Comparison of ENCODE assay signal across 8 mouse cellular contexts in the genomic region with DNA sequence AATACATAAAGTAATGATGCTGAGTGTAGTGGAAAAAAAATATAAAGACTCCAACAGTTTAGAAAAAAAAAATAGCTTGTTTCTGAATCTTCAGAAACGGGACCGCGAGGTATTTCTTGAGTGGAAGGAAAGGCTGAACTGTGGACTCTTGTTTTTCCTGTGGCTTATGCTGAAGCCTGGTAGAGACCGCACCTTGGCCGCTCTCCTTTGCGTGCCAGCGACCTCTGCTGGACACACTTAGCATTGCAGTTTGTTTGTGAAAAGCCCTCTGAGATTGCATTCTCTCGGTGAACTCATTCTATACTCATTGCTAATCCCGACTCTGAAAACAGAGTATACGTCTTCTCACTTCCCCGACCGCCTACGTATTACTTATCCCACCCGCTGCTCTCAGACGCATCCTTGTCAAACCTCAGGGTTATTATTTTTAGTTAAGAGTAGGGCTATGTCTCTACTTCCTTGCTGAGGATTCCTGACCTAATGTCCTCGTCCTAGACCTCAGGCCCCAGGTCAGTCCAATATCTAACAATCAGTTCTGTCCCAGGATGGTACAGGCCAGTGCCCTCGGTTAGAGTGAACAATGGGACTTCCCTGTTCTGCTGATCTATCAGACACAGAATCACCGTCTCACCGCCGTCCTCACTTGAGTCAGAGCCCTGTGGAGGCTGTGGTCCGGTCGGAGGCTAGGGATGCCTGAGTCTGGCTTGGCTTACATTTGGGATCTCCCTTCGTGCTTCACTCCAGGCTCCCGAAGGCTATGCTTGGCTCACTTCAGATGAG.
A peak's percentile ranks its signal among the peaks of the same experiment; 100 is the strongest.
DNase-seq lines count a peak whose midpoint lies in the region; ATAC-seq and TF ChIP-seq lines count a peak whose summit lies in the region.

No protein-coding gene starts in this region.

- DNase-seq in 3134 (ENCODE audit: extremely low read depth, insufficient read length, low spot score) = peak; percentile 17
- DNase-seq in adrenal gland, postnatal 14 days = peak; percentile 78
- DNase-seq in embryonic facial prominence, embryonic 10.5 days (ENCODE audit: low spot score) = peak; percentile 79
- DNase-seq in heart, adult 2 months = peak; percentile 45 to 71
- DNase-seq in kidney, adult 8-10 months = peak; percentile 23 to 66
- DNase-seq in spleen, postnatal 14 days (ENCODE audit: low spot score in 2 of 2) = peak; percentile 24 to 62

- no peaks in the 10 kb centered on the region for H3K9me3 ChIP-seq in embryonic facial prominence, embryonic 10.5 days
- H3K9me3 ChIP-seq in limb, embryonic 13.5 days = no peaks in the 10 kb centered on the region

- 32% methylated on average over 24 of the region's 24 CpGs for WGBS in embryonic facial prominence, embryonic 10.5 days
- 21% methylated on average over 24 of the region's 24 CpGs for WGBS in heart, adult 2 months
- 32% methylated on average over 24 of the region's 24 CpGs for WGBS in limb, embryonic 13.5 days

- peak; percentile 80; the same call in 1 of the 2 replicates for ATAC-seq in limb, embryonic 13.5 days (ENCODE audit: low FRiP score, low read depth)
- peak; percentile 77 for ATAC-seq in monocyte, adult 5-6 weeks (replicated peaks; ENCODE audit: insufficient number of reproducible peaks, low FRiP score, low TSS enrichment, poor library complexity, severe bottlenecking)

- no peak overlapping the region for H3K9ac ChIP-seq in heart, adult 2 months (ENCODE audit: low read depth, low read length)
- H3K9ac ChIP-seq in limb, embryonic 13.5 days = no peak overlapping the region

- no peak overlapping the region for H3K4me3 ChIP-seq in embryonic facial prominence, embryonic 10.5 days
- H3K4me3 ChIP-seq in heart, adult 2 months = no peak overlapping the region
- H3K4me3 ChIP-seq in limb, embryonic 13.5 days = no peak overlapping the region

- no peaks in the 10 kb centered on the region for H3K27me3 ChIP-seq in embryonic facial prominence, embryonic 10.5 days (replicated peaks; ENCODE audit: low read depth, poor library complexity, severe bottlenecking)
- H3K27me3 ChIP-seq in heart, adult 2 months (ENCODE audit: control insufficient read depth, insufficient read depth, low read length) = no peaks in the 10 kb centered on the region
- H3K27me3 ChIP-seq in limb, embryonic 13.5 days = no peaks in the 10 kb centered on the region

- no peaks in the 10 kb centered on the region for H3K79me2 ChIP-seq in heart, adult 2 months (replicated peaks; ENCODE audit: control insufficient read depth, insufficient read depth, low read length)

- H3K4me1 ChIP-seq in embryonic facial prominence, embryonic 10.5 days = peaks cover 8% of the 10 kb centered on the region
- H3K4me1 ChIP-seq in heart, adult 2 months (ENCODE audit: control insufficient read depth, insufficient read depth, low read length) = no peaks in the 10 kb centered on the region
- 0 out of 2 replicates have a peak, but pooled peaks cover 5% of the 10 kb centered on the region for H3K4me1 ChIP-seq in limb, embryonic 13.5 days

- TF ChIP-seq CTCF in heart, adult 2 months (IDR thresholded peaks at IDR 0.05) = peak; percentile 87

- no peak for TF ChIP-seq POLR2A in heart, adult 2 months (IDR thresholded peaks at IDR 0.05; ENCODE audit: insufficient read depth, low read depth, low read length)

- H3K27ac ChIP-seq in embryonic facial prominence, embryonic 10.5 days (replicated peaks) = no peak overlapping the region
- H3K27ac ChIP-seq in heart, adult 2 months = no peak overlapping the region
- H3K27ac ChIP-seq in limb, embryonic 13.5 days = no peak overlapping the region

- intact Hi-C loops in heart, adult 2 months (cut with DNase I) = no loop called here

- no peaks in the 10 kb centered on the region for H3K36me3 ChIP-seq in embryonic facial prominence, embryonic 10.5 days (replicated peaks)
- H3K36me3 ChIP-seq in heart, adult 2 months (ENCODE audit: control insufficient read depth, insufficient read depth, low read length) = no peaks in the 10 kb centered on the region
- H3K36me3 ChIP-seq in limb, embryonic 13.5 days = no peaks in the 10 kb centered on the region

- peak overlapping the region; percentile 37; the same call in 1 of the 2 replicates for H3K4me2 ChIP-seq in limb, embryonic 13.5 days (replicated peaks)

- 0 out of 2 replicates have a peak, but pooled peaks have one; percentile 27 for TF ChIP-seq EP300 in heart, adult 2 months (IDR thresholded peaks at IDR 0.05; ENCODE audit: insufficient read depth, low read depth, low read length)

Comparison
In these comparisons a context has a peak if more than half of its experiments do, and no peak if none do; other contexts are left out.
1. DNase-seq: peak in every context shown above with its lines; median percentile 79 in embryonic facial prominence, embryonic 10.5 days; 78 in adrenal gland, postnatal 14 days; 58 in heart, adult 2 months; 44 in kidney, adult 8-10 months; 43 in spleen, postnatal 14 days; 17 in 3134.